Mouse (Mus musculus) R1 (cell line): ENCODE results near the gene Gprin2.

Experiments
- DNase-seq: peaks from one replicate; pipeline ENCODE4 v3.0.0-alpha.2; 2018; ENCODE audit warnings: low read depth, low spot score

The Gprin2 gene

DNA sequence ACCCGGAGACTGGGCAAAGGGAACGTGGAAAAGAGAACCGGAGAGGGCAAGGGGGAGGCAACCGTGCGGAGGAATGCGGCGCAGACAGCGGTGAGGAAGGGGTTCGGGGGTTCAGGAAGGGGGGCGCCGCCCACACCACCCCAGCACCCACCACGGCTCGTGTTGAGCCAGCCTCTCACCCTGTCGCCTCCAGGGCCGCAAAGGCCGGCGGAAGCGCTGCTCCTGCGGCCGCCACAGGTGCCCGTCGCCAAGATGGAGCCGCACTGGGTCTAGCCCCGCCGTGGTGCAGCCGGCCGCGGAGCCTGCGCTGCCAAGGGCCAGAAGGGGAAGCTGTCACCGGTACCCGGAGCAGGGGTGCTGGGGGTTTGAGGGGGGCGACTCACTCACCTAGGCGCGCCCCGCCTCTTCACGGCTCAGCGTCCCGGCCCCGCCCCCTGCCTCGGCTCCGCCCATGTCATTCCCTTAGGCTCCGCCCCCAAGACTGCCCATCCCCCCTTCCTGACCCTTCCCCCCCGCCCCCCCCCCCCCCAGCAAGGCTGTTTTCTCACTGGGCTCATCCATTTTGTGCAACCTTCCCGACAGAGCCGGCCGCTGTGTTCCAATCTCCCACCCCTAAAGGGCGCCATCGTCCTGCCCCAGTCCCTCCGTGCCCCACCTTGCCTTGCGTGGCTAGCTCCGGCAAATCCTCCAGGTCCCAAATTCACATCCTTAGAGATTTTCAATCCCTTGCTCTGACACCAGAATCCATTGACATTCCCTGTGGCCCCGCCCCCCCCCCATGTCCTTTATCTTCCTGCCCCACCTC is at the start of gene Gprin2:
Gene Gprin2, minus strand, starts transcription at position 423 of the 805 bp plus-strand sequence.
- peak; percentile 43 for DNase-seq

- DNase-seq, result no peak
These were observed 39.2 kb upstream of the Gprin2 start for GRCm38 (mm10) chr14:34240676-34241075.

GRCm38 (mm10) chr14:34240263-34240662 is 38.8 kb upstream of the Gprin2 start:
- DNase-seq, result no peak

DNA sequence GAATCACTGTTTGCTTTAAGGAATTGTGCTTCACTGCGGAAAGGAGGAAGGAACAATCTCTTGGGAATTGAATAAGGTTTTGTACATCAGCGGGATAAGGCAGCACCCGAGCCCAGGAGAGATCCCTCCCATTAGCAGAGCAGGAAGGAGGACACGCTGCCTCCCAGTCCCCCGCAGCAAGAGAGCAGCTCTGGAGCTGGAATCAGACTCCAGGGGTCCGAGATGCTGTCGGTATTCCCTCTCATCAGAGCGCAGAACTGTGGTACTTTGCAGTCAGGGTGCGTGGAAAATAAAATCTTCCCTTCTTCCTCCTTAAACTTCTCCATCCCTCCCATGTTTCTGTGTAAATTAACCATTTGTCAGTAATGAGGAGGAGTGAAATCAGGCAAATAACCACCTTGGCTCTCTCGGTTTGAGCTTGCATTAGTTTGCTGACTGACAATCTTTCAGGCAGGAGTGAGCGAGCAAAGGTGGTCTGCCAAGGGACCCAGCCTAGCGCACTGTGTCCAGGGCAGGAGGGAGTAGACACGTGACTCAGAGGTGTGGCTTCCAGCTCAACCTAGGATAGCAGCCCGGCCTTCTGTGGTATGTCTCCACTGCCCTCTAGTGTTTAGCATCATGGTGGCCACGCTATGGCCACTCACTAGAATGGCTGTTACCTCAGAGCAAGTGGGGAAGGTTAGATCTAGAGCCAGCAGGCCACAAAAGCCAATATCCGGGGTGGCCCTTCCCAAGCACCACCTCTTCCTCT is 33.4 kb upstream of the Gprin2 start:
- peak; percentile 95 for DNase-seq

DNA sequence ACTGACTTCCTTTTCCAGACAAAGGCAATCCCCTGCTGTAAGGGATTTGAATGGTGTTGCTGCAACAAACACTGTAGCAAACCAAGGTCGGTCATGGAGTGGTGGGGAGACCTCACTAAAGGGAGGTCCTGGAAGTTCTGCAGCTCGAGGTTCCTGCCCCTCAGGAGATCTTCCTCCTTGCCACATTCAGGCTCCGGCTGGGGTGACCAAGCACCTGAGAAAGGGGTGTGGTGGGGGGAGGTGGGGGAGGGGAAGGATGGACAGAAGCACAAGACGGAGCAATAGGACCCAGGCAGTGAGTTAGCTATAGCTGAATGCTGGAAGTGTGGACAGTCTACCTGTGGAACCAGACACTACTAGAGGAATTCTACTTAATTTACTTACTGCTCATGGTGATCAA is 32.4 kb upstream of the Gprin2 start:
- no peak for DNase-seq

GRCm38 (mm10) chr14:34232866-34233680 is 31.6 kb upstream of the Gprin2 start:
- no peak for DNase-seq

GRCm38 (mm10) chr14:34232340-34232739 is 30.9 kb upstream of the Gprin2 start:
- DNase-seq, result no peak

DNA sequence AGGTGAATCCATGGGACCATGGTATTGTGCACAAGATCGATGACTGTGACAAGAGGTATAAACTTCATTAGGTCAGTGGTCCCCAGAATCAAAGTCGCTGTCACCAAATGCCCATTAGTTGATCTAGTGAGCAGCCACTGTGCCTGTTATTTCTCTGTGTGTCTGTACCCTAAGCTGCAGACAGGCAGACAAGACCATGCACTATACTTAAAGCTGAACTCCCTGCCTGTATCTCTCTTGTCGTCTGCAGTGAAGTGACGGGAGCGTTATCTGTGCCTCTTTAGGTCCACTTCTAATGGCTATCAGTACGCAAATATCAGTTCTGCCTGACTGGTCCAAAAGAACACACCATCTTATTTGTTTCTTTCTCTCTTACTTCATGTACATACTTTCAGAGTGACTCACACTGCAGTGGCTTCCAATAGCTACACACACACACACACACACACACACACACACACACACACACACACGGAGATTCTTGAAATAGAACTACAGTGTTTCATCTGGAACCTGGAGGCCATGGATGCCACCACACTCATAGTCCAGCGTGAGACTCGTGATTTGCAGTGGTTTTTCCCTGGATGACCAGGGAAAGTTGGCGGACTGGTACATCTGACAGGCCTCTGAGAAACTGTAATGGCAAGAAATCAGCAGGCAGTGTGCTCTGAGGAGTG is 27.5 kb upstream of the Gprin2 start:
- DNase-seq, result no peak

DNA sequence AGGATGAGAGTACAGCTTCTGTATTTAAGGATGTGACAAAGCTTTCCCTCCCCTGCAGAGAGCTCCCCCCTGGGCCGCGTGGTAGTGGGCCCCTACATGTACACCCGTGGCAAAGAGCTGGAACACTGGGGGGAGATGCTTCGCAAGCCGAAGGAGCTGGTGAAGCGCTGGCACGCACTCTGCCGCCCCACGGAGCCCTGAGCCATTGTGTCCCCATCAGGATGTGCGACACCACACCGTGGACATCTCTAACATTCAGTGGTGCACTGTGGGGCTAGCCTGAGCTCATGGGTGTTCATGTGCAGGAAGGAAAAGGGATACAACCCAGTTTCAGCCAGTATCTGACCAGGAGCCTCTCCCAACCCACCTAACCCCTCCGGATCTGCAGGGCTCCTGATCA is 26.5 kb upstream of the Gprin2 start:
- no peak for DNase-seq

DNA sequence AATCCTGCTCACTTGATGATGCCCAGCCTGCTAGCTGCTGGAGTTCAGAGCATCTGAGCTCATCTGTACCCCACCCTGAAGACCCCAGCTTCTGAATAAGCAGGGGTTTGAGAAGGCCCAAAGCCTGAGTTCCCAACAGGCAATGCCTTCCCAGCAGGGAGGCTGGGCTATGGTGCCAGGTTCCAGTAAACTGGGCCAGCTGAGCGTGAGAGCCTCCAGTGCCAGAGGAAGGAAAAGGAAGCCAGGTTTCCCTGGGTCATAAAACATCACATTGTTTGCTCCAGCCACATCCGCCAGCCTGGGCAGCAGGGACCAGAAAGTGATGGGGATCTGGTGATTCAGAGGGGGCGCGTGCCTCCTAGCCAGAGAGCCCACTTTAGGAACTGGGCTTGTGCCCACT is 25.1 kb upstream of the Gprin2 start:
- no peak for DNase-seq

DNA sequence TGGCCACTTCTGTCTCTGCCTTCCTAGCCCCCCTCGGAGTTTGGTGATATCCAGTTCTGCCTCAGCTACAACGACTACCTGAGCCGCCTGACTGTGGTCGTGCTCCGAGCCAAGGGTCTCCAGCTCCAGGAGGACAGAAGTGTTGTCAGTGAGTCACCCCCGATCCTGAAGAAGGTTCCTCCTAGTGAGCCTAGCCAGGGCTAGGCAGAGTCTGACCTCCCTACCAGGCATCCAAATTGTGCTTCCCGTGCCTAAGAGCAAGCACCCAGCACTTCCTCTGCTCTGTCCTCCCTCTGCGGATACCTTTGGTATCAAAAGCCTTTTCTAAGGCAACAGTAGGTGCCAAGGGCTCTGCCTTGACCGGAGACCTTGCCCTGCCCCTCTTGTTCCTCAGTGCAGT is 24.5 kb upstream of the Gprin2 start:
- DNase-seq, result no peak

- DNase-seq, result no peak
These were observed 22.0 kb upstream of the Gprin2 start for GRCm38 (mm10) chr14:34223362-34223898.

- DNase-seq, result no peak
These were observed 20.1 kb upstream of the Gprin2 start for GRCm38 (mm10) chr14:34221416-34222077.

- no peak for DNase-seq
These were observed 19.0 kb upstream of the Gprin2 start for GRCm38 (mm10) chr14:34220426-34220825.

DNA sequence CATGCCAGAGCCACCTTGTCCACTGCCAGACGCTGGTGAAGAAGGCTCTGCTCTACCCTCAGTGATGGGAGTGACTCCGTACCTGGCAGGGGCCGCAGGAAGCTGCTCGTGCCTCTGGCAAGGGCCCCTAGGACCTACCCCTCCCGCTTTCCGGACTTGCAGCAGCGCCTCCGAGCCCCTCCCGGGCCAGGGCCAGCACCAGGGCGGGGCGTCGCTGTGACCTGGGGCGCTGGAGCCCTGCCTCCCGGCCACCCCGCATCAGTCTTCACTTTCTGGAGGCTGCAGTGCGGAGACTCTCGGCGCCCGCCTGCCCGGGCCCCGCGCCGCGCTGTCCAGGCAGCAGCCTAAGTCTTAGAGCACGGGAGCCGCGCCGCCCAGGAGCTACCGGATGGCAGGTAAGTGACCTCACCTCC is 18.3 kb upstream of the Gprin2 start:
- DNase-seq, result peak; percentile 20

DNA sequence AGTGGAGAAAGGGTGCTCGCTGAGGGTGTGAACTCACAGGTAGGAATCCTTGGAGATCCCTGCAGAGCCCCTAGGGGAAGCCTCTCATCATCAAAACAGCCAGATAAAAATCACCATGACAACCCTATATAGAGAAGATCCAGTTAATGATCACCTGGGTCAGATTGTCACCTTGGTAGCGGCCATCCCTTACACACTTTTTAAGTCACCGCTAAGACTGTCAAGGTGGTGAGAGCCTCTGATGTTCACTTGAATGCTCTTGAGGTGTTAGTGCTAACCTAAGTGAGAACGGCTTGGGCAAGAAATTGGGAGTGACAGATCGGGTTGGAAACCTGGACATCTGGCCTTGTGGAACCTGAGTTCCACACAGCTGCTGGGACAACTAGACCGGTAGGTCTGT is 17.8 kb upstream of the Gprin2 start, which contains the start of gene Syt15:
Gene Syt15, plus strand, starts transcription at position 301 of the 400 bp plus-strand sequence.
- no peak for DNase-seq

DNA sequence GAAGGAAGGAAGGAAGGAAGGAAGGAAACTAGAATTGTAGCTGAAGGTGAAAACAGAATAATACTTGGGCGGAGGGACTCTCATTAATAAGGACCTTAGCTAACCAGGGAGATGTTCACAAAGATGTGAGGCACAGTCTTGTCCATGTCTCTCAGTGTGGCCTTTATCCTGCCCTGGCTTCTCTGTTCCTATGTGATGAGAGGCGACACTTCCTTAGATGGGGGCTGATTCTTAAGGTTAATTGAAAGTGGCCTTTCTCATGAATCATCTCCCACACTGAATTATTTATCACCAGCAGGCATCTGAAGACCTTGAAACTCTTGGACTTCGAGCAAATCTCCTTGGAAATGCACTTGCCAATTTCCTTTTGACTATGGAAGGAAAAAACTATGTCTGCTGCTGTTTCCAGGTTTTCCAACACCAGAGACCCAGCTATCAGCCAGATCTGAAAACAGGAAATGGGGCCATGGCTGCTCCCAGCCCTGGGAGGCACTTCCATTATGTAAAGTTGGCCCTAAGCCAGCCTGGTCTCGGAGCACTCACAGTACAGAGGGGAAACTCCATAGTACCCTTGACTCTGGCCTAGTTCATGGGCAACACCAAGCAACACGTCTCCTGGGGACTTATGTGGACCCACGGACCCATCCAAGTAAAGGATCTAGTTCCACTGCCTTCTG is 14.1 kb upstream of the Gprin2 start:
- DNase-seq, result no peak

- DNase-seq, result peak; percentile 62
These were observed 8.5 kb upstream of the Gprin2 start for GRCm38 (mm10) chr14:34209942-34210341.

DNA sequence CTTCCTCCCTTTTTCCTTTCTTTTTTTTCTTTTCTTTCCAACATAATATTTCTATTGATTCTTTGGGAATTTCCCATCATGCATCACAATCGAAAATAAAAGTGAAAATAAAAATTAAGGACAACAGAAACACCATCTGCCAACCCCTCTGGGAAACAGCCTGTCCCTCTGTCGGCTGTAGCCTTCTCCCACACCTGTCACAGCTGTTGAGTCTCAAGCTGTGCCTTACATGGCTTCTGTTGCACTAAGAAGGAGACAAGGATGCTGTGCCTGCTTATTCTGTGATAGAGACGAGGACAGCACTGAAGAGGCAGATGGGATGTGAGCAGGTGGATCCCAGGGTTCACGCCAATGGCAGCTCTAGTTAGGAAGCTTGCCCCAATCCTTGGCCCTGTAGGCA is 7.6 kb upstream of the Gprin2 start:
- no peak for DNase-seq

GRCm38 (mm10) chr14:34208651-34209050 is 7.2 kb upstream of the Gprin2 start:
- peak; percentile 63 for DNase-seq
